Mouse (Mus musculus): ENCODE data around the gene Sec24d. TPM values are rescaled to one million over a fixed set of nuclear protein-coding genes. Genes with fewer than 3 reads are reported as not detected.
A peak's percentile ranks its signal among the peaks of the same experiment; 100 is the strongest.

Sec24d gene
- polyA plus RNA-seq (2016; fragmentation: Nextera tagmentation; extraction: Ambion mirVana), result 56.0 and 69.9 TPM in 2 replicates

DNA sequence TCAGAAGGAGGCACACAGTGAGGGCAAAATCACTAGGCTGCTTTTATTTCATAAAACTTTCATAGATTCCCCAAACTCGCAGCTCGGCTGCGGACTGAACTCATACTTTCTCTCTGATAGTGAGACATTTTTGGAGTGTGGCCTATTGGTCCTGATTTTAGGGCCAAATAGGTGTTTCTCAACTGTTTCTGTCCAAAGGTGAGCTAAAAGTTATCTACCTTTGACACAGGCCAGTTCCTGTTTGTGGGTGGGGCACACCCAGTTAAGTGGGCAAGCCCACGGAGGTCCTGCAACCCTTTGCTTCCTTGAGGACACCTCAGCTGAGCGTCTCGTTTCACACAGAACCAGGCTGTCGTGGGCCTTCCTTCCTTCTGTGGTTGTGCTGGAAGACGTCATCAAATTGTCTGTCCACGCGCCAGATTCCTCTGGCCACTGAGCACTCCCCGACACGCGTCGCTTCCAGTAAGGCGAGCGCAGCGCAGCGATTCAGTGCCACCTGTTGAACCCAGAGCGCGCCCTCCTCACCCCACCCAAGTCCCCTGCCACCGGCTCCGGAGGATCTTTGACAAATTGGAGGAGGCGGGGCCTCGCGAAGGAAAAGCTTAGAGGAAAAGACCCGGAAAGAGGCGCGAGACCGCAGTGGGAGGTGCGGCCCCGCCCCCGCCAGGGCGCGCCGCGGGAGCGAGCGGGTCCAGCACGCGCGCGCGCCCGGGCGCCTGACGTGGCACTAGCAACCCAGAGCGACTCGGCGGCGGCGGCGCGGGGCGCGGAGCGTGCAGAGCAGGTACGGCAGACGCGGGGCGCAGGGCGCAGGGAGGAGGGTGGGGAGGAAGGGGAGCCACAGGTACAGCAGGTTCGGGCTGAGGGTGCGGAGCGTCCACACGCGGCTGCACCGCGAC lies at the start of gene Sec24d:
Gene Sec24d (plus strand): TSS at position 703 of the 899 bp plus-strand sequence.
- DNase-seq (ENCODE audit: low spot score), result peak; percentile 85
- 3% methylated on average over 68 of the region's 68 CpGs for WGBS
- Histone ChIP-seq H3K36me3 (peaks cover 26% of the 10 kb centered on the region), H3K4me3 (peak within 1 kb of the TSS; percentile 96), H3K9me3 (no peaks in the 10 kb centered on the region), H3K4me1 (peaks cover 8% of the 10 kb centered on the region), H3K27me3 (ENCODE audit: insufficient read depth, poor library complexity, severe bottlenecking) (no peaks in the 10 kb centered on the region), H3K27ac (peak within 1 kb of the TSS; percentile 93)

DNA sequence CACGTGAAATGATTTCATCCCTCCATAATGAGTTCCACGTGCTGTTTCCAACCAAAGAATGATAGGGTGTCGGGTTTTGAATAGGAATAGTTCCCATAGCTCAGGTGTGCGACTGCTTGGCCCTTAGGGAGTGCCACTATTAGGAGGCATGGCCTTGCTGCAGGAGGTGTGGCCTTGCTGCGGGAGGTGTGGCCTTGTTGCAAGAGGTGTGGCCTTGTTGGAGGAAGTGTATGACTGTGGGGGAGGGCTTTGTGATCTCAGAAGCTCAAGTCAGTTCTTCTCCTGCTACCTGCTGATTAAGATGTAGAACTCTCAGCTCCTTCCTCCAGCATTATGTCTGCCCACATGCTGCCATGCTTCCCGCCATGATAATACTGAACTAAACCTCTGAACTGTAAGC lies 48.6 kb upstream of the Sec24d start:
- H3K4me3 ChIP-seq, result no peak overlapping the region
- no peaks in the 10 kb centered on the region for H3K36me3 ChIP-seq
- DNase-seq (ENCODE audit: low spot score), result peak; percentile 41
- H3K27ac ChIP-seq, result no peak overlapping the region
- no peaks in the 10 kb centered on the region for H3K9me3 ChIP-seq
- 54% methylated on average over 6 of the region's 6 CpGs for WGBS
- H3K4me1 ChIP-seq, result no peaks in the 10 kb centered on the region
- no peaks in the 10 kb centered on the region for H3K27me3 ChIP-seq (ENCODE audit: insufficient read depth, poor library complexity, severe bottlenecking)

DNA sequence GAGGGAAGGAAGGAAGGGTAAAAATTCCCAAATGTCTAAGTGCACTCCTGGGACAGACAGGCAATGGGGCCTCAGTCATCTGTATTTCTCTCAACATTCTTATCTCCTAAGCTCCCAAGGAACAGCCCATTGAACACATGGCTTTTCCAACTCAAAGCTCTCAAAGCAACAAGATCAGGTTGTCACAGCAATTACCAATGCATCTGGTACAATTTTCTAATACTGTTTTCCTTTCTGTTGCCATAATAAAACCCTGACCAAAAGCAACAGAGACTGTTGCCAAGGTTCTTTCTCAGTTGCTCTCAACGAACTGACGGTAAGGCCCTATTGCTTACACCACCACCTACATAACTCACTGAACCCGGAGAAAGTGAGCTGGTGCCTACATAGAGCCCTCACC lies 40.0 kb upstream of the Sec24d start:
- DNase-seq (ENCODE audit: low spot score), result no peak
- no peak overlapping the region for H3K27ac ChIP-seq
- 70% methylated on average over 3 of the region's 3 CpGs for WGBS

DNA sequence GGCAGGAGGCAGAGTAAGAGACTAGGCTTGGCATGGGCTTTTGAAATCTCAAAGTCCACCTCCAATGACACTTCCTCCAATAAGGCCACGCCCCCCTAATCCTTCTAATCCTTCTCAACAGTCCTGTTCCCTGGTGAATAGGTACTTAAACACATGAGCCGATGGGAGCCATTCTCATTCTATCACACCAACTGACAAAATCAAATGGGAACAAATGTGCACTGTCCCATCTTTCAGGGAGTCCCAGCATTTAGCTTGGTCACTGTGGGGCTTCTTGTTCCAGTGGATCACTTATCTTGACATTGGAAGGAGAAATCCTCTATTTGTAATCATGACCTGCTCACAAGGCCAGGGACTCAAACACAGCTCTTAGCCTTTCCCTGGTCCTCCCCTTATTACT lies 35.6 kb upstream of the Sec24d start:
- 83% methylated on average over 2 of the region's 2 CpGs for WGBS
- Histone ChIP-seq H3K27me3 (ENCODE audit: insufficient read depth, poor library complexity, severe bottlenecking) (no peaks in the 10 kb centered on the region), H3K27ac (no peak overlapping the region), H3K9me3 (0 out of 2 replicates have a peak, but pooled peaks cover 6% of the 10 kb centered on the region), H3K4me1 (peaks cover 24% of the 10 kb centered on the region), H3K4me3 (no peak overlapping the region), H3K36me3 (peaks cover 10% of the 10 kb centered on the region; the same call in 1 of the 2 replicates)
- DNase-seq (ENCODE audit: low spot score), result no peak

More for the DNA sequence above, 40.0 kb upstream of the Sec24d start:
- Histone ChIP-seq H3K4me1 (peaks cover 10% of the 10 kb centered on the region; the same call in 1 of the 2 replicates), H3K9me3 (0 out of 2 replicates have a peak, but pooled peaks cover 6% of the 10 kb centered on the region), H3K4me3 (no peak overlapping the region), H3K27me3 (ENCODE audit: insufficient read depth, poor library complexity, severe bottlenecking) (no peaks in the 10 kb centered on the region), H3K36me3 (peaks cover 10% of the 10 kb centered on the region; the same call in 1 of the 2 replicates)

DNA sequence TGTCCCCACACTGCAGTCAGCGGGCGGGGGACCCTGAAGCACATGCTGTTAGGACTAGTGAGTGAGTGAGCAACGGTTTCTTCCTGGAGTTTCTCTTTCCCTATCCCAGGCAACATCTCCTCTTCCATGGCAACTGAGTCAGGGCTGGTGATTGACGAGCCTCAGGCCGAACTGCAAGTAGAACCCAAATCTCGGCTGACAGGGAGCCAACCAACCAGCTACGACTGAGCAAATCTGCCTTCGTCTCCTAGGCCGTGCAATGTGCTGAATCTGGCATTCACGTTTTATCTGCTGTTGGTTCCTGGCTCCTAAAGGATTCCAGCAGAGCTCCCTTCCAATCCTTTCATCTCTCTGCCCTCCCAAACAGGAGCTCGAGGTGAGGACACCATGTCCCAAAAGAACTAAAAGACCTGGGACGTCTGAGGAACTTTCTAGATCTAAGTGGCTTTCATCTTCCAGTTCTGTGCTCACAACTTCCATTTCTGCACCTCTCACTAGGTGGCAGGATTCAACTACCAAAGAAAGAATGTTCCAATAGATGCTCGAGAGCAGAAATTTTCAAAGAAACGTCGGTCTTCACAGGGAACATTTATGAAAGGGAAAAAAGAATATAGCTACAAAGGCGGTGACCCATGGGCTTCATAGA lies 32.9 kb upstream of the Sec24d start:
- 29% methylated on average over 16 of the region's 16 CpGs for WGBS
- Histone ChIP-seq H3K27ac (peak overlapping the region; percentile 63), H3K27me3 (ENCODE audit: insufficient read depth, poor library complexity, severe bottlenecking) (no peaks in the 10 kb centered on the region), H3K4me3 (peak overlapping the region; percentile 64), H3K4me1 (peaks cover 29% of the 10 kb centered on the region), H3K36me3 (peaks cover 10% of the 10 kb centered on the region; the same call in 1 of the 2 replicates), H3K9me3 (0 out of 2 replicates have a peak, but pooled peaks cover 6% of the 10 kb centered on the region)
- DNase-seq (ENCODE audit: low spot score), result no peak

DNA sequence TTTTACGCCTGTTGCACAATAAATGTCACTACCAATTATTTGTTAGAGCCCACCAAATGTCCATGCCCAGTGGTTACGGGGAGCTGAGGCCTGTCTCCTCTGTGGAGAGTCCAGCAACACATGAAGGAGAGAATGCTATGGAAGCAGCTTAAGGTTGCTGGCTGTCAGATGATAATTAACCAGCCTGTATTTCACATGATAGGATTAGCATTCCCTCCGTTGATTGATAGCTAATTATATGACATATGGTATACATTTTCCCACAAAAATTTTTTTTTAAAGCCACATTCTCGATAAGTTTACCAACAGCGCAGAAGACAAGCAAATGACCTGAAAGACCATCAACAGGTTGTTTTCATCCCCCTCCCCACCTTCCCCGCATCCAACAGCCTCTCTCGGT lies 31.8 kb upstream of the Sec24d start:
- H3K27me3 ChIP-seq (ENCODE audit: insufficient read depth, poor library complexity, severe bottlenecking), result no peaks in the 10 kb centered on the region
- 0 out of 2 replicates have a peak, but pooled peaks cover 6% of the 10 kb centered on the region for H3K9me3 ChIP-seq
- DNase-seq (ENCODE audit: low spot score), result no peak
- 19% methylated on average over 7 of the region's 7 CpGs for WGBS
- H3K4me1 ChIP-seq, result peaks cover 29% of the 10 kb centered on the region
- H3K27ac ChIP-seq, result peak overlapping the region; percentile 78
- peak overlapping the region; percentile 64 for H3K4me3 ChIP-seq
- H3K36me3 ChIP-seq, result peaks cover 9% of the 10 kb centered on the region; the same call in 1 of the 2 replicates

DNA sequence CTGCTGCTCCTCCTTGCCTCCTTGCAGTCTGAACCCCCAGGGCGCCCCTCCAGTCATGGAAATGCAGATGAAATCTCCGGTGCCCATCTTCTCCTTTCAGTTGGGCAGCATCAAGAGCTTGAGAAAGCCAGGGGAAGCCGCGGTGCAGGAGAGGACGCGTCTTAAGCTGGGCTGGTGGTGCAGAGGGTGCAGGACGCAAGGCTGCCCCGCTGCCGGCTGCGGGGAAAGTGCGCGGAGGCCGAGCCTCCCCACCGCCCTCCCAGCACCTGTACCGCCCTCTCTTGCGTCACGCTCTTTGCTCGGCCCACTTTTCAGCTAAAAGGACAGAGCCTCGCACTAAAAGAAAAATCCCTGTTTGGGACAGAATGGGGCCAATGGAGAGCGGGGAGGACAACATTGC lies 31.3 kb upstream of the Sec24d start, which contains the start of gene Synpo2:
Gene Synpo2 (minus strand): TSS at position 229 of the 400 bp plus-strand sequence.
- peak within 1 kb of the TSS; percentile 78 for H3K27ac ChIP-seq
- peaks cover 6% of the 10 kb centered on the region; the same call in 1 of the 2 replicates for H3K36me3 ChIP-seq

DNA sequence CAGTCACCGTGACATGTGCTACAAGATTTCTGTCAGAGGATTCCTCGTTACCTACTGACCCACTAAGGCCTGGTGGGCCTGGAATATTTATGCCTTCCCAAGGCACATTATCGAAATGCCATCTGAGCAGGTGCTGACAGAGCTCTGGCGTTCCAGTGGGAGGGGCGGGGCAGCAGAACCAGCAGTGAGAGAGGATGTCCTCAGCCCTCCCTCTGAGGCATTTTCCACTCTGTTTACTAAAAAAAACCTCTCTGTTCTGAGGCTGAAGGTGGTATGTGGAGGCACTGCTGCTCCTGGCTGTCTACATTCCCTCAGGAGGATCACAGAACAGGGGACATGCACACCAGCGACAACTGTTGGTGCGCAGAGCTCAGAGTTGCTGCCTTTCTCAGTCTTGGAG lies 30.2 kb upstream of the Sec24d start:
- no peaks in the 10 kb centered on the region for H3K36me3 ChIP-seq
- WGBS, result 17% methylated on average over 7 of the region's 7 CpGs
- H3K27me3 ChIP-seq (ENCODE audit: insufficient read depth, poor library complexity, severe bottlenecking), result no peaks in the 10 kb centered on the region
- peak overlapping the region; percentile 78 for H3K27ac ChIP-seq
- H3K4me1 ChIP-seq, result peaks cover 29% of the 10 kb centered on the region
- H3K9me3 ChIP-seq, result no peaks in the 10 kb centered on the region
- peak overlapping the region; percentile 64 for H3K4me3 ChIP-seq
- DNase-seq (ENCODE audit: low spot score), result peak; percentile 79

More for the DNA sequence above, 31.3 kb upstream of the Sec24d start, which contains the start of gene Synpo2:
- Histone ChIP-seq H3K4me3 (peak within 1 kb of the TSS; percentile 64), H3K4me1 (peaks cover 29% of the 10 kb centered on the region), H3K27me3 (ENCODE audit: insufficient read depth, poor library complexity, severe bottlenecking) (no peaks in the 10 kb centered on the region), H3K9me3 (0 out of 2 replicates have a peak, but pooled peaks cover 6% of the 10 kb centered on the region)
- DNase-seq (ENCODE audit: low spot score), result peak; percentile 84
- 1% methylated on average over 20 of the region's 20 CpGs for WGBS

DNA sequence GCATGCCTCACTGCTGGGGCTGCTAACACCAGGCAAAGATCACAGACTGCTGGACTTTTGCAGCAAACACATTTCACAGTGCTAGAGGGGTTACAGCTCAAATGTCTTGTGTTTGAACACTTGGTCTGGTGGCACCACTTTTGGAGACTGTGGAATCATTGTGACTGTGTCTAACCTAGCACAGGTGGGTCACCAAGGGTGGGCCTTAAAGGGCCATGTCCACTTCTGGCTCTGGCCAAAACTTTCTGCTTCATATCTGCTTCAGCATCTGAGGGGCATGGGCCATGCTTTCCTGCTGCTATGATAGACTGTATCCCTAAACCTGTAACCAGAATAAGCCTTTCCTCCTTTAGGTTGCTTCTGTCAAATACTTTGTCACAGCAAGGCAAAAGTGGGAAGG lies 29.8 kb upstream of the Sec24d start:
- no peaks in the 10 kb centered on the region for H3K9me3 ChIP-seq

DNA sequence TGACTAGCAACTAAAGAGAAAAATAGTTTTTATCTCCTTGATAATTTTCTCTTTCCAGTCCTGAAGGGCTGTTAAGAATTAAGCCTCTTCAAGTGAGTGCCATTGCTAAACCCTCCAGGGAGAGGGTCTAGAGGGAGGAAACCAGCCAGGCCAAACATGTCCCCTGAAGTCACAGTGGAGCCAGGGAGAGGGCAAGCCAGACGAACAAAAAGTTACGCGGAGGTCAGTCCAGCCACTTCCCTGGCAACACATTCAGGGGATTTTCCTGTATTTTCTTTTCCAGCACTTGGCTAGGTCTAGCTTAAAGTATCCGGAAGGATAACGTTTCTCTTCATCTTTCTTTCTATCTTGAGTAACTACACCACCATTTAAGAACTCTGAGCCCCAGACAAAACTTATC lies 22.9 kb upstream of the Sec24d start:
- Histone ChIP-seq H3K36me3 (no peaks in the 10 kb centered on the region), H3K4me3 (no peak overlapping the region), H3K9me3 (no peaks in the 10 kb centered on the region), H3K27me3 (ENCODE audit: insufficient read depth, poor library complexity, severe bottlenecking) (no peaks in the 10 kb centered on the region), H3K27ac (peak overlapping the region; percentile 69; the same call in 1 of the 2 replicates), H3K4me1 (peaks cover 7% of the 10 kb centered on the region; the same call in 1 of the 2 replicates)
- no peak for DNase-seq (ENCODE audit: low spot score)
- WGBS, result 36% methylated on average over 5 of the region's 5 CpGs

More for the DNA sequence above, 29.8 kb upstream of the Sec24d start:
- no peak for DNase-seq (ENCODE audit: low spot score)
- Histone ChIP-seq H3K4me1 (peaks cover 29% of the 10 kb centered on the region), H3K36me3 (no peaks in the 10 kb centered on the region), H3K27ac (peak overlapping the region; percentile 78), H3K27me3 (ENCODE audit: insufficient read depth, poor library complexity, severe bottlenecking) (no peaks in the 10 kb centered on the region), H3K4me3 (peak overlapping the region; percentile 64)

DNA sequence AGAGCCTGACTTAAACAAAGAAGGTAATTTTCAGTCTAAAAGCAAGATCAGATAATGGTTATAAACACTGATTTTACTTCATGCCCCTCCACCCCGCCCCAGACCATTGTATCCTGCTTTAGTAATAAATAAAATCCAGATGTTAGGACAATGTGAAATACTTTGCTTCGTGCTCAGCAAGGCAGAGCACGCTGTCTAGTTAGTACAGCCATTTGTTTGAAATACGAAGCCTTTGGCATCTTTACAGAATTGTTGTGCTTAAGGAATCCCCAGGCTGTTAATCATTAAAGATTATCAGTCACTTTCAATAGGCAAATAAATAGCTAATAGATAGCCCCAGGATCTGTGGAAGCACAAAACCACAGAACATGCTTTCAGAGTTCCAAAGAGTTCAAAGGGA lies 21.6 kb upstream of the Sec24d start:
- 68% methylated on average over 4 of the region's 4 CpGs for WGBS
- no peaks in the 10 kb centered on the region for H3K27me3 ChIP-seq (ENCODE audit: insufficient read depth, poor library complexity, severe bottlenecking)
- H3K4me3 ChIP-seq, result no peak overlapping the region
- H3K9me3 ChIP-seq, result no peaks in the 10 kb centered on the region
- DNase-seq (ENCODE audit: low spot score), result no peak
- H3K27ac ChIP-seq, result no peak overlapping the region
- H3K4me1 ChIP-seq, result peaks cover 7% of the 10 kb centered on the region; the same call in 1 of the 2 replicates
- H3K36me3 ChIP-seq, result no peaks in the 10 kb centered on the region

DNA sequence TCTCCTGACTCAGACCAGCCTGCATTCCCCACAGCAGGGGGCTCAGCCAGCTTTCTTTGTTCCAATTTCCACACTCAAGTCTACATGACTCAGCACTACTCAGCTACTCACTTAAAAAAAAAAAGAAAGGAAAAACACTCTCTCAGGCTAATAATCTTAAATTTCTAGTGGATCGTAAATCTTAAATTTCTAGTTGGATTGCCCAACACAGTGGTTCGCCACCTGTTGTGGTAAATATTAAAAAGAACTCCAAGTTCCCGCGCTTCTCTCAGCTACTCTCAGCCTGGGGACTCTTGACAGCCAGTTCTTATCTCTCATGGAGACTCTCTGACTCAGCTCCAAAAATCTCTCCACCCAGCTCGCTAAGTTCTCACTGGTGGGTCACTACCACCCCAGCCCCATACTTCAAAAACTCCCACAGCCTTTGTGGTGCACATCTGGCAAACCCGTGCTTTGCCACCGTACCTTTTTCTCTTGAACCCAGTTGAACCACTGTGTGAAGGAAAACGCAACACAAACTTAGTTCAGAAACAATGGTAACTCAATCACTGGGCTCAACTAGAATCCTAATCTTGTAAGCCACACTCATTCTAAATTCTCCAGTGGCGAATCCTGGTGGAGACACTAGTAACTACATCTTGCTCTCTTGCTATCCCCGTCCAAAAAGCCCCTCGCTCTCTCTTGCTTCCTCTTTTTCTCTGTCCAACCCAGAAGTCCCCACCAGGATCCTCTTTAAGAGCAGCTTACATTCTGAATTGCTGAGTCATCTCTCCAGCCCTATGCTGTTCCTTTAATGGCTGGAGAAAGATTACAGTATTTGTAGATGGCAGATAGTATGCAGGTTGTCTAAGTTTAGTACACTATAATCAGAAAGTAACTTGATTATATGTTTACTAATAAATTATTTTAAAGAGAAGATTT lies 10.8 kb upstream of the Sec24d start:
- Histone ChIP-seq H3K4me3 (no peak overlapping the region), H3K36me3 (no peaks in the 10 kb centered on the region), H3K4me1 (peaks cover 5% of the 10 kb centered on the region; the same call in 1 of the 2 replicates), H3K27me3 (ENCODE audit: insufficient read depth, poor library complexity, severe bottlenecking) (no peaks in the 10 kb centered on the region), H3K27ac (no peak overlapping the region), H3K9me3 (no peaks in the 10 kb centered on the region)
- 67% methylated on average over 11 of the region's 11 CpGs for WGBS
- no peak for DNase-seq (ENCODE audit: low spot score)

Data from heart, embryonic 10.5 days (tissue).